Mouse (Mus musculus): Measurements from ENCODE around the gene Tmem165.
A peak's percentile ranks its signal among the peaks of the same experiment; 100 is the strongest.

The Tmem165 gene

GRCm38 (mm10) chr5:76183750-76184261 is at the start of gene Tmem165:
Tmem165 (plus strand) TSS chr5:76183880.
- DNase-seq, result peak; percentile 93

GRCm38 (mm10) chr5:76135644-76136043 is 48.0 kb upstream of the Tmem165 start:
- DNase-seq, result no peak

- DNase-seq, result no peak
These were observed 47.4 kb upstream of the Tmem165 start for GRCm38 (mm10) chr5:76136271-76136670.

GRCm38 (mm10) chr5:76137586-76137985 is 46.1 kb upstream of the Tmem165 start:
- no peak for DNase-seq

DNA sequence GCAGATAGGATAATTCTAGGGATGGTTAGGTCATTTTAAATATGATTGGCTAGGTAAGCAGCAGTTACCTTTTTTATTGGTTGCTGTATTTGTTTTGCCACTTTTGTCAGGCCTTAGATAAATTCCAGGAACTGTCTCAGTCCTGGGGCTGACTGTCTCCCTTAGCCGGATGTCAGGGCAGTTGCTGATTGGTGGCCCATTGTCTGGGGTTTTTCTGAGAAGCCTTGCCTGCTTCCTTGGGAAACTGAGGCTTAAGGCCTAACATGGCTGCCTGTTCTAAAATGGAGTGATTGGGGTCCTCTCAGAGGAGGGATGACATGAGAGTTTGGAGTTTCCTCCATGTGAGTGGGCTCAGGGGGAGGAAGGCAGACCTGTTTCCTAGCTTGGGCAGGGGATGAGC is 45.6 kb upstream of the Tmem165 start:
- no peak for DNase-seq

DNA sequence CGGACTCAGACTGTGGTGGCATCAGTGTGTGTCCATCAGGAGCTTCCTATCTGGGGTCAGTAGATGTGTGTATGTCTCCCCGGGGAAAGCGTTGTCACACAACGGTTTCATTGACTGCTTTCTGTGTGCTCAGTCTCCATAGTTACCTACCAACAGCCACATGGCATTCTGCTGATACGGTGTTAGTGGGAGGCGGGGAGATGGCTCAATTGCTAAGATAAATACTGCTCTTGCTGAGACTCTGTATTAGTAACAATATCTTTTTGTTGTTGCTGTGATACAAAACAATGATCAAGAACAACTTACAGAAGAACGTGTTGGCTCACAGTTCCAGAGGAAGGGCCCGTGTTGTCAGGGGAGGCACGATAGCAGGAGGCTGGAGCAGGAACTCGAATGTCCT is 45.2 kb upstream of the Tmem165 start:
- DNase-seq, result no peak

GRCm38 (mm10) chr5:76139171-76139671 is 44.5 kb upstream of the Tmem165 start:
- DNase-seq, result peak; percentile 12

DNA sequence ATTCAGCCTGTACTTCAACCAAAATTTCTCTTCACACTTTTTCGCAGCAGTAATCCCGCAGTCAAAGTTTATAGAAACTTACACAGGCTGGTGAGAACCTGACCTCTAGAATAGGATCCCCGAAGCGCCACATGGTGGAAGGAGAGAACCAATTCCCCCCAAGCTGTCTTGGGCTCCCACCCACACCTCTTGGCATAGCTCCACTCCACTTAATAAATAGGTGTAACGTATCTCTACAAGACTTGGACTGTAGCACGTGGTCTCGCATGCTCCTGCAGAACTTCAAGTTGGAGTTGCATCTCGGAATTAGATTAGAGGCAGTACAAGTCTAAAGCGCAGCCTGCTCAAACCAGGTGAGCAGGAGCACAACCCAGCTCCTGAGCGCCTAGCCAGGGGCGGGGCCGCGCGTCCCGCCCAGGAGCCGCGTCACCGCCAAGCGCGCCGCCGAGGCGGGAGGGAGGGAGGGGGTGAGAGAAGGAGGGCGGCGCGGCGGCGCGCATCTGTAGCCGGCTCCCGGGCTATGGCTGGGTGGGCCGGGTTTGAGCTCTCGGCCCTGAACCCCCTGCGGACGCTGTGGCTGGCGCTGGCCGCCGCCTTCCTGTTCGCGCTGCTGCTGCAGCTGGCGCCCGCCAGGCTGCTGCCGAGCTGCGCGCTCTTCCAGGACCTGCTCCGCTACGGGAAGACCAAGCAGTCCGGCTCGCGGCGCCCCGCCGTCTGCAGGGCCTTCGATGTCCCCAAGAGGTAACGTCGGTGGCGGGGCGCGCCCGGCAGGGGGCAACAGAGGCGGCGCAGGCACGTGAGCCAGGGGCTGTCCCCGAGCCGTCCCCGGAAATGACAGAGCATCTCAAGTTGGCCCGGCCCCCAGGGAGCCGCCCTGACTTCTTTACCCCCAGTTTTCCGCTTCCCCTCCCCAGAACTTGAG is 43.6 kb upstream of the Tmem165 start, which contains the start of gene Srd5a3:
Srd5a3 (plus strand) TSS at position 464 of the 922 bp plus-strand sequence.
- DNase-seq, result peak; percentile 78

DNA sequence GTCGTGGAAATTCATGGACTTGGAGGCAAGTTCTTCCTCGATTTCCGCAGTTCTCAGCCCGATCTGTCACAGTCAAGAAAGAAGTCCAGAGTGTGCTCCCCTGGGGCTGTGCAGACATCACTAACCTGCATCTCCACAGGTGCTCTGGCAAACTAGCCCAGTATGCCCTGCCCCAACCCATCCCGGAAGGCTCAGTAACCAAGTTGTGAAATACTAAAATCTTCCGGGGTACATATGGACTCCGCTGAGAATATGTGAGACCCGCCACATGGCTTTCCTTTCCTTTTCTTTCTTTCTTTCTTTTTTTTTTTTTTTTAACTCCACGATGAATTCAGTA is 43.0 kb upstream of the Tmem165 start:
- no peak for DNase-seq

GRCm38 (mm10) chr5:76143356-76143755 is 40.3 kb upstream of the Tmem165 start:
- DNase-seq, result no peak

DNA sequence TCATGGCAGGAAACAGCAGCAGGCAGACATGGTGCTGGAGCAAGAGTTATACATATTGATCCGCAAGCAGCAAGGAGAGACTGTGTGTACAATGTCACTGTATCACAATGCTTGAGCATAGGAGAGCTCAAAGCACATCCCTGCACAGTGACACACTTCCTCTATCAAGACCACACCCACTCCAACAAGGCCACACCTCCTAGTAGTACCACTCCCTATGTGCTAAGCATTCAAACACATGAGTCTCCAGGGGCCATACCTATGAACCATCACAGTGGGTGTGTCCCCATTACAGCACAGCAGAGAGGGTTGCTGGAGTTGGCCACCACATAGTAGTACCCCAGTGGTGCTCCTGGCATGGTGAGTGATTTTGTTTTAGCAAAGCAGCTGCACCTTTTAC is 37.3 kb upstream of the Tmem165 start:
- DNase-seq, result no peak

DNA sequence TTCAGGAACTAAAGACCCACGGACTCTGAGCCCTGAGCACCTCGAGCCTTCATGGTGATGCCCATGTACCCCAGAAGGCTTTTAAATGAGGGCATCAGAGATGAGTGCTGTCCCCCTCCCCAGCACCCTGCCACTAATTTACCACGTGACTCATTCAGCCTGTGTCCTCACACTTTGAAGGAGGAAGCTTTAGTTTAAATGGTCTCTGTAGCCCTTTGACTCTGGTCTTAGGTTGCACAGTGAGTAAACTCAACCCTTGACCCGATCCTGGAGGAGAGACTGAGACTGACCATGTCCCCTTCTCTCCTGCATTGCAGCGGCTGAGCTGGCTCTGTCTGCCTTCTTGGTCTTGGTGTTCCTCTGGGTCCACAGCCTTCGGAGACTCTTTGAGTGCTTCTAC is 34.2 kb upstream of the Tmem165 start:
- DNase-seq, result no peak

- DNase-seq, result no peak
These were observed 30.7 kb upstream of the Tmem165 start for GRCm38 (mm10) chr5:76152956-76153355.

DNA sequence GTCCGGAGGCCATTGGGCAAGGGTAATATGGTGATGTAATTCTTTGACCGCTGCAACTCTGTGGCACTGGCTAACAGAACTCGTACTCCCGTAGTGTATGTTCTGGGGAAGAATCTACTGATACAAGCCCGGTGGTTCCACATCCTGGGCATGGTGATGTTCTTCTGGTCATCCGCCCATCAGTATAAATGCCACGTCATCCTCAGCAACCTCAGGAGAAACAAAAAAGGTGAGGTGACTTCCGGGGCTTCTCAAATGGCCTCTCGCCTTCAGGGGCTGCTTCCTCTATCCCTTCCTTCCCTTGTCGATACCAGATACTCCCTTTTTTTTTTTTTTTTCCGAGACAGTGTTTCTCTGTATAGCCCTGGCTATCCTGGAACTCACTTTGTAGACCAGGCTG is 30.2 kb upstream of the Tmem165 start:
- DNase-seq, result no peak

DNA sequence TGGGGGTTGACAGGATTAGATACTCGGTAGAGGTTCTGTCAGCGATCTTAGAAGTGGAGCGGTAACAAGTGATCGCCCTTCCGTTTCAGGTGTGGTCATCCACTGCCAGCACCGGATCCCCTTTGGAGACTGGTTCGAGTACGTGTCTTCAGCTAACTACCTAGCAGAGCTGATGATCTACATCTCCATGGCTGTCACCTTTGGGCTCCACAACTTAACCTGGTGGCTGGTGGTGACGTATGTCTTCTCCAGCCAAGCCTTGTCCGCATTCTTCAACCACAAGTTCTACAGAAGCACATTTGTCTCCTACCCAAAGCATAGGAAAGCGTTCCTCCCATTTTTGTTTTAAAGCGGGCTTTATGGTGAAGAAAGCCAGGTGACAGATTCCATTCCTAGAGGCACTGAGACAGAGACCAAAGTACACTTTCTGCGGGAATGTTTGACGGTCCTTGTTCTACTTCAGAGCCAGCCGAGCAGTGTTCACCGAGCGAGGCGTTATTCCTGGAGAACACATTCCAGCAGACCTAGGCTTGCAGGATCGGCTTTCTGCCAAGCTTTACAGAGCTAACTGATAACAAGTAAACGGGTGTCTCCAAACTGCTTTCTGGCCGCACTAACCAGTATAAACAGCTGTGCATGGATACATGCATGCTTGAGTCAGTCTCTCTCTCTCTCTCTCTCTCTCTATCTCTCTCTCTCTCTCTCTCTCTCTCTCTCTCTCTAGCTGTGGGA is 29.1 kb upstream of the Tmem165 start:
- no peak for DNase-seq

- no peak for DNase-seq
These were observed 24.1 kb upstream of the Tmem165 start for GRCm38 (mm10) chr5:76159555-76159954.

DNA sequence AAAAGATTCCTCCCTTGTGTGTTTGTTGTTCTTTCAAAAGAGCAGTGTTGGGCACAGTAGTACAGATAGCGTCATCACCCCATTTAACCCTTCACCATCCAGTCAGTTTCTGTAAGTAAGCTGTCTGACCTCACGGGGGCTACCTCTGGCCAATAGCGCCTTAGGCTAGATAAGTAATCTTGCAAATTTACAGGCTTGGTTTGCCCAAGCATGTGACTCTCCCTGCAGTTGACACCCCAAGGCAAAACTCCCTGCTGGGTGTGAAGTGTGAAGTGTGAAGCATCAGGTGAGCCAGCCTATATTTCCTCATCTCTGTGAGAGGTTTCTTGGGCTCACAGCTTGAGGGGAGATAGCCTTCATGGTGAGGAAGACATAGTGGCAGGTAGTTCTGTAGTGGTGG is 23.6 kb upstream of the Tmem165 start:
- DNase-seq, result no peak

GRCm38 (mm10) chr5:76161491-76161890 is 22.2 kb upstream of the Tmem165 start:
- DNase-seq, result no peak

DNA sequence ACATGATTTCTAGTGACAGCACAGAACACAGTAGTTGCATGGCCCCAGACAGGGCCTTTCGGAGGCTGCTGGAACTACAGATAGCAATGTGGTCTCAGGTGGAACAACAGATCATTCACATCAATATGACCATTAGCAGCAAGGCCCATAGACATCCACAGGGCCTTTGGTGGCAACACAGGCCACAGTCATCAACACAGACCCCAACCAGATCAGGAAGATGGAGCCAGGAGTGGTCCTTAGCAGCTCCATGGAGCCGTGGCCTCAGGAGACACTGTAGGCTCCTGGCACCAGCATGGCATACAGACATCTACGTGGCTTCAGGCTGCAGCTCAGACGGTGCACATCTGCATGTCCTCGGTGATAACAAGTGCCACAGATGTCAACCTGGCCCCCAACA is 20.8 kb upstream of the Tmem165 start:
- no peak for DNase-seq

- no peak for DNase-seq
These were observed 19.8 kb upstream of the Tmem165 start for GRCm38 (mm10) chr5:76163828-76164390.

DNA sequence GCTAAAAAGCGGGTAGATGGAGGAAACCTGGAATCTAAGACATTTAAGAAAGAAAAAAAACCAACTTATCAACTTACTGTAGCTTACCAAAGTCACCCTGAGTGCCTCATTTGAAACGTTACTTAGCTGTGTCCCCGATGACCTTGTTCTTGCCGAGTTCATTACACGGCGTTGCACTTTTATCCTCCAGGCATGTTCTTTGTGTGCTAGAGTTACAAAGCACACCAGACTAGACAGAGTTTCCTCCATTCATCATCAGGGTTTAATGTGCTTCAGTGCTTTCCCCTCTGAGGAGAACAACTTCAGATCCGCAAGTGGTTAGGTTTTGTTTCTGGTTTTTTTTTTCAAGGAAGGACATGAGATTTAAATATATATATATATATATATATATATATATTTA is 18.9 kb upstream of the Tmem165 start:
- no peak for DNase-seq

DNA sequence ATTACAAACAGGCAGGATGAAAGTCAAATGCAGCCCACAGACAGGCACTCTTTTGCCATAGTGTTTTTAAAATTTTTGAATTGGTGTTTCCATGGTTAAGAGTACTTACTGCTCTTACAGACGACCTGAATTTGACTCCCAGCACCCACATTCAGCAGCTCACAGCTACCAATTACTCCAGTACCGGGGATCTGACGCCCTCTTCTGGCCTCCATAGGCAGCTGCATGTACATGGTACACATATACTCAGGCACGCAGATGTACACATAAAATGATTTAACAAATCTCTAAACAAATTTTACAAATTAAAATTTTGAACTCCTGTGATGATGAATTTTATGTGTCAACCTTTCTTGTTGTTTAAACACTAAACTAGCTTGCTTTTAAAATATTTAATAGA is 13.2 kb upstream of the Tmem165 start:
- no peak for DNase-seq

GRCm38 (mm10) chr5:76171039-76171438 is 12.6 kb upstream of the Tmem165 start:
- DNase-seq, result no peak

Data from cerebellum, adult 11 months (tissue).